17 mouse cellular contexts compared by ENCODE assay signal in the genomic region with DNA sequence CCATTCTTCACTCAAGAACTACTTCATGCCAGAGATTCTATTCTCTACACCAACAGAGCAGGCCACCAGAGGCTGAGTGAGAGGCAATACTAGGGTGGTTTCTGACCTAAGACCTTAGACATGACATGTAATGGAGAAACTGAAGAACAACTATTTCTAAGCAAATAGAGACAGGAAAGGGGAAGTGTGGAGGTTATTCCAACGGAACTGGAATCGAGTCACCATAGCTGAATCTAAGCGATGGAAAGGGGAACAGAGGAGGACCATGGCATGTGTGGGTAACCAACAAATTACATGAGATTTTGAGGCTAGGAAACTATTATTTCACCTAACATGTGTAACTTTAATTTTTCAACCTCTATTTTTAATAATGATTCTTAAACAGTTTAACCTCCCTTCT.
"Had no signal": no experiment of that assay in that cellular context is flagged by ENCODE, and none has a peak within 500 bp of the region (broad histone marks: within the 10 kb centered on the region; RNA-seq: fewer than 3 reads in every experiment).

No protein-coding gene starts in this region.

- H3K9me3 ChIP-seq: kidney, embryonic 15.5 days; limb, embryonic 15.5 days; liver, embryonic 12.5 days; lung, embryonic 15.5 days; megakaryocyte, embryonic 14.5 days; midbrain, embryonic 15.5 days; neural tube, embryonic 13.5 days; stomach, embryonic 15.5 days had no signal

- H3K4me1 ChIP-seq: kidney, embryonic 15.5 days; midbrain, embryonic 15.5 days; neural tube, embryonic 13.5 days; stomach, embryonic 15.5 days had no signal

- H3K27ac ChIP-seq: kidney, embryonic 15.5 days; left cerebral cortex, adult 2 months; limb, embryonic 15.5 days; liver, embryonic 12.5 days; lung, embryonic 15.5 days; midbrain, embryonic 15.5 days; neural tube, embryonic 13.5 days; stomach, embryonic 15.5 days had no signal

- H3K4me3 ChIP-seq: kidney, embryonic 15.5 days; left cerebral cortex, adult 2 months; limb, embryonic 15.5 days; liver, embryonic 12.5 days; lung, embryonic 15.5 days; megakaryocyte, embryonic 14.5 days; midbrain, embryonic 15.5 days; neural tube, embryonic 13.5 days; stomach, embryonic 15.5 days had no signal

- H3K9ac ChIP-seq: kidney, embryonic 15.5 days; limb, embryonic 15.5 days; liver, embryonic 12.5 days; lung, embryonic 15.5 days; midbrain, embryonic 15.5 days; neural tube, embryonic 13.5 days; stomach, embryonic 15.5 days had no signal

- DNase-seq: kidney, adult 11 months; kidney, postnatal 25 days; lung, postnatal 14 days; retina, postnatal 1 day; right cerebral cortex, postnatal 4 days; spleen, adult 18-20 months; thymus, adult 2 months; thymus, postnatal 25 days had no signal

- H3K27me3 ChIP-seq: kidney, embryonic 15.5 days; limb, embryonic 15.5 days; liver, embryonic 12.5 days; lung, embryonic 15.5 days; megakaryocyte, embryonic 14.5 days; midbrain, embryonic 15.5 days; neural tube, embryonic 13.5 days; stomach, embryonic 15.5 days had no signal

- H3K36me3 ChIP-seq: kidney, embryonic 15.5 days; limb, embryonic 15.5 days; liver, embryonic 12.5 days; lung, embryonic 15.5 days; midbrain, embryonic 15.5 days; neural tube, embryonic 13.5 days; stomach, embryonic 15.5 days had no signal
